18 mouse cellular contexts compared by ENCODE assay signal in the genomic region with DNA sequence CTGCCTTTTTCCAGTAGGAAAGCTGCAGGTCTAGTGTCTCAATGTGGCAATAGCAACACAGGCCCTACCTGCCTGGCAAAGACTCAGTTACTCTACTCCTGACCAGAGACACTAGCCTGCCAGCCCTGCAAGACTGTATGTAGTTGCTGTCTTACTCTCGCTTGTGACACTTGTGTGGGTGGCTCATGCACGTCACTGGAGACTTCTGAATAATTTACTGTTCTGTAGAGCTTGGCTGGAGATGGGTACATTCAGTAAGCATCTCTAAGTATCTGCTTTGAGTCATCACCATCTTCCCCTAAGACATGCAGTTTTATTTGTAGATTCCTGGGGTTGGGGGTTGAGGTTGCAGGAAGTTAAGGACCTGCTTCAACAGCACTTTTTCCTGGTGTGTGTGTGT.
DNase-seq lines count a peak whose midpoint lies in the region; ATAC-seq and TF ChIP-seq lines count a peak whose summit lies in the region.
"Had no signal": no experiment of that assay in that cellular context is flagged by ENCODE, and none has a peak within 500 bp of the region (broad histone marks: within the 10 kb centered on the region; RNA-seq: fewer than 3 reads in every experiment).

No protein-coding gene starts in this region.

- no peaks in the 10 kb centered on the region for H3K4me1 ChIP-seq in thymus, adult 2 months (replicated peaks; ENCODE audit: control insufficient read depth, insufficient read depth, low read length)
- H3K4me1 ChIP-seq: embryonic facial prominence, embryonic 10.5 days; forebrain, embryonic 13.5 days; heart, embryonic 12.5 days; hindbrain, embryonic 12.5 days; limb, embryonic 15.5 days; liver, embryonic 15.5 days; midbrain, embryonic 12.5 days; neural tube, embryonic 12.5 days had no signal

- WGBS in thymus, adult 2 months = 99% methylated on average over 2 of the region's 2 CpGs

- no peaks in the 10 kb centered on the region for H3K27me3 ChIP-seq in thymus, adult 2 months (ENCODE audit: control insufficient read depth, insufficient read depth, low read length)
- H3K27me3 ChIP-seq: forebrain, embryonic 13.5 days; heart, embryonic 12.5 days; hindbrain, embryonic 12.5 days; limb, embryonic 15.5 days; liver, embryonic 15.5 days; midbrain, embryonic 12.5 days; neural tube, embryonic 12.5 days had no signal

- no peak overlapping the region for H3K4me3 ChIP-seq in thymus, adult 2 months (ENCODE audit: control insufficient read depth, insufficient read depth, low read length)
- H3K4me3 ChIP-seq: embryonic facial prominence, embryonic 10.5 days; forebrain, embryonic 13.5 days; heart, embryonic 12.5 days; hindbrain, embryonic 12.5 days; limb, embryonic 15.5 days; liver, embryonic 15.5 days; midbrain, embryonic 12.5 days; neural tube, embryonic 12.5 days had no signal

- H3K27ac ChIP-seq in thymus, adult 2 months (ENCODE audit: control insufficient read depth, insufficient read depth, low read length) = no peak overlapping the region
- H3K27ac ChIP-seq: embryonic facial prominence, embryonic 10.5 days; forebrain, embryonic 13.5 days; hindbrain, embryonic 12.5 days; limb, embryonic 15.5 days; liver, embryonic 15.5 days; macrophage; midbrain, embryonic 12.5 days; neural tube, embryonic 12.5 days had no signal

- TF ChIP-seq POLR2A in thymus, adult 2 months (IDR thresholded peaks at IDR 0.05; ENCODE audit: control insufficient read depth, extremely low read depth, insufficient read depth, low read length, poor library complexity) = no peak

- no peaks in the 10 kb centered on the region for H3K36me3 ChIP-seq in thymus, adult 2 months (ENCODE audit: control insufficient read depth, insufficient read depth, low read length)
- H3K36me3 ChIP-seq: liver, embryonic 15.5 days had no signal

- DNase-seq in left cerebral cortex, adult 11 months (ENCODE audit: low spot score) = peak; percentile 41
- DNase-seq in left cerebral cortex, postnatal 10 days (ENCODE audit: extremely low spot score in 1 of 2, low spot score in 2 of 2) = no peak
- DNase-seq in gonadal fat pad, adult 2 months (ENCODE audit: low read depth) = peak; percentile 59
- peak; percentile 57 to 60 for DNase-seq in left cerebral cortex, postnatal 36 days (ENCODE audit: low spot score in 2 of 2)
- no peak for DNase-seq in thymus, adult 2 months
- DNase-seq: kidney, adult 8-10 months; thymus, postnatal 36 days had no signal

- TF ChIP-seq CTCF in thymus, adult 2 months (IDR thresholded peaks at IDR 0.05; ENCODE audit: borderline replicate concordance, control insufficient read depth, extremely low read depth, insufficient read depth, low read length, poor library complexity) = no peak

- ATAC-seq in CD4-positive, CD25-positive, alpha-beta regulatory T cell, adult 4 months = peak; percentile 77
- ATAC-seq in megakaryocyte, adult 5-6 weeks (ENCODE audit: poor library complexity, severe bottlenecking) = no peak
- ATAC-seq: forebrain, embryonic 13.5 days had no signal

- intact Hi-C loops in left cerebral cortex, postnatal 10 days (cut with DNase I) = loop anchor here (10.0 kb wide), 1 partner anchor 418 kb away; no protein-coding TSS in a partner anchor
- intact Hi-C loops in left cerebral cortex, postnatal 36 days (cut with DNase I) = no loop called here

Comparison
In these comparisons a context has a peak if more than half of its experiments do, and no peak if none do; other contexts are left out.
1. DNase-seq: peak in left cerebral cortex, adult 11 months (single experiment), gonadal fat pad, adult 2 months (single experiment) and left cerebral cortex, postnatal 36 days (2 of 2); none in left cerebral cortex, postnatal 10 days (0 of 2) and thymus, adult 2 months (single experiment).